Mouse (Mus musculus): ENCODE results near the gene Actn4. TPM values are rescaled to one million over a fixed set of nuclear protein-coding genes. Genes with fewer than 3 reads are reported as not detected.

Gene Actn4
- polyA plus RNA-seq, 1 experiment from 2014 or later: 101 TPM

GRCm38 (mm10) chr7:28850642-28851041, 111.5 kb downstream of the Actn4 start:
- Histone ChIP-seq H3K4me1 (ENCODE audit: control insufficient read depth, insufficient read depth, low read length) (no peaks in the 10 kb centered on the region), H3K4me2 (ENCODE audit: low read length) (no peak overlapping the region), H3K4me3 (ENCODE audit: low read depth, low read length) (no peak overlapping the region), H3K9ac (ENCODE audit: low read length) (no peak overlapping the region), H3K27me3 (replicated peaks; ENCODE audit: control insufficient read depth, insufficient read depth, low read length) (no peaks in the 10 kb centered on the region), H3K27ac (ENCODE audit: low read depth, low read length) (no peak overlapping the region), H3K9me3 (replicated peaks; ENCODE audit: control insufficient read depth, low read length) (no peaks in the 10 kb centered on the region), H3K36me3 (ENCODE audit: control insufficient read depth, insufficient read depth, low read length) (no peaks in the 10 kb centered on the region)
- no peak for ATAC-seq
- DNase-seq (ENCODE audit: low spot score): no peak
- WGBS: 91% methylated on average over 4 of the region's 4 CpGs

- no peak overlapping the region for H3K4me2 ChIP-seq (ENCODE audit: low read length)
- no peak overlapping the region for H3K27ac ChIP-seq (ENCODE audit: low read depth, low read length)
- no peak for DNase-seq (ENCODE audit: low spot score)
- H3K27me3 ChIP-seq (replicated peaks; ENCODE audit: control insufficient read depth, insufficient read depth, low read length): no peaks in the 10 kb centered on the region
- no peaks in the 10 kb centered on the region for H3K36me3 ChIP-seq (ENCODE audit: control insufficient read depth, insufficient read depth, low read length)
- H3K9me3 ChIP-seq (replicated peaks; ENCODE audit: control insufficient read depth, low read length): no peaks in the 10 kb centered on the region
- no peak for ATAC-seq
- no peak overlapping the region for H3K4me3 ChIP-seq (ENCODE audit: low read depth, low read length)
- no peaks in the 10 kb centered on the region for H3K4me1 ChIP-seq (ENCODE audit: control insufficient read depth, insufficient read depth, low read length)
- H3K9ac ChIP-seq (ENCODE audit: low read length): no peak overlapping the region
- 69% methylated on average over 1 of the region's 1 CpGs for WGBS
Measured at GRCm38 (mm10) chr7:28849700-28850236, 112.4 kb downstream of the Actn4 start.

GRCm38 (mm10) chr7:28847273-28847672, 114.9 kb downstream of the Actn4 start:
- H3K4me3 ChIP-seq (ENCODE audit: low read depth, low read length): no peak overlapping the region
- H3K27me3 ChIP-seq (replicated peaks; ENCODE audit: control insufficient read depth, insufficient read depth, low read length): no peaks in the 10 kb centered on the region
- no peak overlapping the region for H3K4me2 ChIP-seq (ENCODE audit: low read length)
- H3K27ac ChIP-seq (ENCODE audit: low read depth, low read length): no peak overlapping the region
- no peak overlapping the region for H3K9ac ChIP-seq (ENCODE audit: low read length)
- H3K9me3 ChIP-seq (replicated peaks; ENCODE audit: control insufficient read depth, low read length): no peaks in the 10 kb centered on the region
- WGBS: 74% methylated on average over 1 of the region's 1 CpGs
- no peaks in the 10 kb centered on the region for H3K4me1 ChIP-seq (ENCODE audit: control insufficient read depth, insufficient read depth, low read length)
- H3K36me3 ChIP-seq (ENCODE audit: control insufficient read depth, insufficient read depth, low read length): no peaks in the 10 kb centered on the region
- ATAC-seq (no peak), DNase-seq (ENCODE audit: low spot score) (no peak)

Other genes starting within 250 kb of the Actn4 start
- gene Fbxo17, start 245.5 kb downstream of the Actn4 start, polyA plus RNA-seq (2014; fragmentation: Nextera tagmentation; extraction: Ambion mirVana): 3.0 and 3.4 TPM in 2 replicates
- 133 and 141 TPM in 2 replicates for gene Mrps12, start 220.5 kb downstream of the Actn4 start, polyA plus RNA-seq (2014; fragmentation: Nextera tagmentation; extraction: Ambion mirVana)
- gene Sars2, start 220.3 kb downstream of the Actn4 start, polyA plus RNA-seq (2014; fragmentation: Nextera tagmentation; extraction: Ambion mirVana): 17.6 and 17.7 TPM in 2 replicates
- not detected in 2 replicates for gene Ccer2, start 206.2 kb downstream of the Actn4 start, polyA plus RNA-seq (2014; fragmentation: Nextera tagmentation; extraction: Ambion mirVana)
- 110 and 115 TPM in 2 replicates for gene Sirt2, start 195.6 kb downstream of the Actn4 start, polyA plus RNA-seq (2014; fragmentation: Nextera tagmentation; extraction: Ambion mirVana)
- 61.0 and 62.4 TPM in 2 replicates for gene Nfkbib, start 194.8 kb downstream of the Actn4 start, polyA plus RNA-seq (2014; fragmentation: Nextera tagmentation; extraction: Ambion mirVana)
- 1.3 and 1.5 TPM in 2 replicates for gene Rinl, start 173.4 kb downstream of the Actn4 start, polyA plus RNA-seq (2014; fragmentation: Nextera tagmentation; extraction: Ambion mirVana)
- gene Hnrnpl, start 153.8 kb downstream of the Actn4 start, polyA plus RNA-seq (2014; fragmentation: Nextera tagmentation; extraction: Ambion mirVana): 190 and 198 TPM in 2 replicates
- gene Ech1, start 137.1 kb downstream of the Actn4 start, polyA plus RNA-seq (2014; fragmentation: Nextera tagmentation; extraction: Ambion mirVana): 103 and 107 TPM in 2 replicates
- gene Lgals4, start 128.5 kb downstream of the Actn4 start, polyA plus RNA-seq (2014; fragmentation: Nextera tagmentation; extraction: Ambion mirVana): 1.7 and 2.0 TPM in 2 replicates
- 2.4 and 4.2 TPM in 2 replicates for gene Lgals7, start 98.5 kb downstream of the Actn4 start, polyA plus RNA-seq (2014; fragmentation: Nextera tagmentation; extraction: Ambion mirVana)
- gene Capn12, start 80.9 kb downstream of the Actn4 start, polyA plus RNA-seq (2014; fragmentation: Nextera tagmentation; extraction: Ambion mirVana): 0.11 and 0.38 TPM in 2 replicates
- gene Eif3k, start 19.5 kb upstream of the Actn4 start, polyA plus RNA-seq (2014; fragmentation: Nextera tagmentation; extraction: Ambion mirVana): 345 and 412 TPM in 2 replicates
- 6.1 and 6.9 TPM in 2 replicates for gene Map4k1, start 19.7 kb upstream of the Actn4 start, polyA plus RNA-seq (2014; fragmentation: Nextera tagmentation; extraction: Ambion mirVana)
- 5.0 and 6.2 TPM in 2 replicates for gene Ryr1, start 162.8 kb upstream of the Actn4 start, polyA plus RNA-seq (2014; fragmentation: Nextera tagmentation; extraction: Ambion mirVana)
- 0.47 and 0.99 TPM in 2 replicates for gene Rasgrp4, start 172.5 kb upstream of the Actn4 start, polyA plus RNA-seq (2014; fragmentation: Nextera tagmentation; extraction: Ambion mirVana)
- gene Fam98c, start 193.9 kb upstream of the Actn4 start, polyA plus RNA-seq (2014; fragmentation: Nextera tagmentation; extraction: Ambion mirVana): 17.3 and 18.0 TPM in 2 replicates
- gene Ggn, start 207.9 kb upstream of the Actn4 start, polyA plus RNA-seq (2014; fragmentation: Nextera tagmentation; extraction: Ambion mirVana): 0.14 and 0.36 TPM in 2 replicates
- 4.4 and 5.5 TPM in 2 replicates for gene Spred3, start 208.1 kb upstream of the Actn4 start, polyA plus RNA-seq (2014; fragmentation: Nextera tagmentation; extraction: Ambion mirVana)
- gene Psmd8, start 218.4 kb upstream of the Actn4 start, polyA plus RNA-seq (2014; fragmentation: Nextera tagmentation; extraction: Ambion mirVana): 337 and 364 TPM in 2 replicates